ENCODE assay signal across 7 mouse cellular contexts in genomic region chr10:80155277-80155676, GRCm38 (mm10). TPM values are rescaled to one million over a fixed set of nuclear protein-coding genes. Genes with fewer than 3 reads are reported as not detected.
A peak's percentile ranks its signal among the peaks of the same experiment; 100 is the strongest.
DNase-seq lines count a peak whose midpoint lies in the region; ATAC-seq lines count a peak whose summit lies in the region.

No protein-coding gene starts in this region.

- no peaks in the 10 kb centered on the region for H3K9me3 ChIP-seq in embryonic facial prominence, embryonic 10.5 days
- no peaks in the 10 kb centered on the region for H3K9me3 ChIP-seq in hindbrain, embryonic 13.5 days
- H3K9me3 ChIP-seq in midbrain, embryonic 16.5 days (replicated peaks; ENCODE audit: control insufficient read depth, low read length, poor library complexity, severe bottlenecking), result no peaks in the 10 kb centered on the region

- peak overlapping the region; percentile 15; the same call in 1 of the 2 replicates for H3K27ac ChIP-seq in embryonic facial prominence, embryonic 10.5 days (replicated peaks)
- H3K27ac ChIP-seq in hindbrain, embryonic 13.5 days, result peak overlapping the region; percentile 100
- peak overlapping the region; percentile 24; the same call in 1 of the 2 replicates for H3K27ac ChIP-seq in midbrain, embryonic 16.5 days (ENCODE audit: low read length)

- no peak overlapping the region; the same call in 1 of the 2 replicates for H3K4me2 ChIP-seq in hindbrain, embryonic 13.5 days
- H3K4me2 ChIP-seq in midbrain, embryonic 16.5 days (ENCODE audit: low read length), result no peak overlapping the region

- peak; percentile 31 for DNase-seq in kidney, postnatal 10 days
- no peak for DNase-seq in kidney, postnatal 36 days
- no peak for DNase-seq in embryonic facial prominence, embryonic 10.5 days (ENCODE audit: low spot score)
- no peak for DNase-seq in adrenal gland, adult 2 months
- DNase-seq in layer of hippocampus, adult 11-12 months (ENCODE audit: low spot score), result no peak

- no peaks in the 10 kb centered on the region for H3K27me3 ChIP-seq in embryonic facial prominence, embryonic 10.5 days (replicated peaks; ENCODE audit: low read depth, poor library complexity, severe bottlenecking)
- H3K27me3 ChIP-seq in hindbrain, embryonic 13.5 days, result no peaks in the 10 kb centered on the region
- no peaks in the 10 kb centered on the region for H3K27me3 ChIP-seq in midbrain, embryonic 16.5 days (ENCODE audit: control insufficient read depth, insufficient read depth, low read depth, low read length)

- peak overlapping the region; percentile 99 for H3K4me3 ChIP-seq in embryonic facial prominence, embryonic 10.5 days
- no peak overlapping the region for H3K4me3 ChIP-seq in hindbrain, embryonic 13.5 days
- H3K4me3 ChIP-seq in midbrain, embryonic 16.5 days (ENCODE audit: low read depth, low read length), result no peak overlapping the region

- WGBS in embryonic facial prominence, embryonic 10.5 days, result 48% methylated on average over 1 of the region's 1 CpGs
- WGBS in hindbrain, embryonic 13.5 days, result 50% methylated on average over 1 of the region's 1 CpGs
- 50% methylated on average over 1 of the region's 1 CpGs for WGBS in midbrain, embryonic 16.5 days

- ATAC-seq in hindbrain, embryonic 13.5 days (ENCODE audit: low FRiP score), result no peak
- no peak for ATAC-seq in midbrain, embryonic 16.5 days

- peaks cover 84% of the 10 kb centered on the region for H3K36me3 ChIP-seq in embryonic facial prominence, embryonic 10.5 days (replicated peaks)
- peaks cover 66% of the 10 kb centered on the region for H3K36me3 ChIP-seq in hindbrain, embryonic 13.5 days
- H3K36me3 ChIP-seq in midbrain, embryonic 16.5 days (ENCODE audit: control insufficient read depth, insufficient read depth, low read length), result peaks cover 37% of the 10 kb centered on the region

- peak overlapping the region; percentile 100; the same call in 1 of the 2 replicates for H3K9ac ChIP-seq in hindbrain, embryonic 13.5 days
- H3K9ac ChIP-seq in midbrain, embryonic 16.5 days (ENCODE audit: low read depth, low read length), result no peak overlapping the region

- peaks cover 90% of the 10 kb centered on the region for H3K4me1 ChIP-seq in embryonic facial prominence, embryonic 10.5 days
- H3K4me1 ChIP-seq in hindbrain, embryonic 13.5 days (replicated peaks), result peaks cover 85% of the 10 kb centered on the region
- H3K4me1 ChIP-seq in midbrain, embryonic 16.5 days (ENCODE audit: control insufficient read depth, insufficient read depth, low read length), result peaks cover 38% of the 10 kb centered on the region

RNA-seq across cellular contexts. Expression of gene Midn, which starts 7.2 kb away (rescaled TPM):
- 22.2 TPM in 2 replicates for polyA plus RNA-seq in embryonic facial prominence, embryonic 10.5 days (2016; fragmentation: Nextera tagmentation; extraction: Ambion mirVana)
- 32.4 and 34.7 TPM in 2 replicates for polyA plus RNA-seq in hindbrain, embryonic 13.5 days (2015; fragmentation: Nextera tagmentation; extraction: Ambion mirVana)
- polyA plus RNA-seq in midbrain, embryonic 16.5 days (2015; fragmentation: Nextera tagmentation; extraction: Ambion mirVana), result 15.5 and 21.1 TPM in 2 replicates
- 100 to 1,000 TPM in 1 of 2 experiments, 10 to 100 TPM in 1; 75.8 to 115 TPM for total RNA-seq in adrenal gland, adult 2 months (2021)
- polyA plus RNA-seq in adrenal gland, adult 2 months (2012; rRNA removed), result 233 and 269 TPM in 2 replicates

RNA-seq across cellular contexts. Expression of gene Cirbp, which starts 10.5 kb away (rescaled TPM):
- 93.2 and 110 TPM in 2 replicates for polyA plus RNA-seq in embryonic facial prominence, embryonic 10.5 days (2016; fragmentation: Nextera tagmentation; extraction: Ambion mirVana)
- 364 and 409 TPM in 2 replicates for polyA plus RNA-seq in hindbrain, embryonic 13.5 days (2015; fragmentation: Nextera tagmentation; extraction: Ambion mirVana)
- 380 and 398 TPM in 2 replicates for polyA plus RNA-seq in midbrain, embryonic 16.5 days (2015; fragmentation: Nextera tagmentation; extraction: Ambion mirVana)
- 10 to 100 TPM; 30.6 to 77.0 TPM for total RNA-seq in adrenal gland, adult 2 months (2021)
- polyA plus RNA-seq in adrenal gland, adult 2 months (2012; rRNA removed), result 108 and 152 TPM in 2 replicates

RNA-seq across cellular contexts. Expression of gene Cbarp, which starts 14.6 kb away (rescaled TPM):
- polyA plus RNA-seq in embryonic facial prominence, embryonic 10.5 days (2016; fragmentation: Nextera tagmentation; extraction: Ambion mirVana), result 4.9 and 8.5 TPM in 2 replicates
- 57.4 and 59.2 TPM in 2 replicates for polyA plus RNA-seq in hindbrain, embryonic 13.5 days (2015; fragmentation: Nextera tagmentation; extraction: Ambion mirVana)
- polyA plus RNA-seq in midbrain, embryonic 16.5 days (2015; fragmentation: Nextera tagmentation; extraction: Ambion mirVana), result 70.3 and 81.6 TPM in 2 replicates
- 100 to 1,000 TPM in 1 of 2 experiments, 10 to 100 TPM in 1; 74.5 to 118 TPM for total RNA-seq in adrenal gland, adult 2 months (2021)
- 84.3 and 84.6 TPM in 2 replicates for polyA plus RNA-seq in adrenal gland, adult 2 months (2012; rRNA removed)

RNA-seq across cellular contexts. Expression of gene Atp5d, which starts 16.8 kb away (rescaled TPM):
- 491 and 493 TPM in 2 replicates for polyA plus RNA-seq in embryonic facial prominence, embryonic 10.5 days (2016; fragmentation: Nextera tagmentation; extraction: Ambion mirVana)
- polyA plus RNA-seq in hindbrain, embryonic 13.5 days (2015; fragmentation: Nextera tagmentation; extraction: Ambion mirVana), result 434 and 449 TPM in 2 replicates
- polyA plus RNA-seq in midbrain, embryonic 16.5 days (2015; fragmentation: Nextera tagmentation; extraction: Ambion mirVana), result 433 and 454 TPM in 2 replicates
- 100 to 1,000 TPM; 654 to 778 TPM for total RNA-seq in adrenal gland, adult 2 months (2021)
- polyA plus RNA-seq in adrenal gland, adult 2 months (2012; rRNA removed), result 5,895 and 6,727 TPM in 2 replicates

RNA-seq across cellular contexts. Expression of gene 1600002K03Rik, which starts 17.5 kb away (rescaled TPM):
- 10.8 and 12.0 TPM in 2 replicates for polyA plus RNA-seq in embryonic facial prominence, embryonic 10.5 days (2016; fragmentation: Nextera tagmentation; extraction: Ambion mirVana)
- 11.9 and 14.1 TPM in 2 replicates for polyA plus RNA-seq in hindbrain, embryonic 13.5 days (2015; fragmentation: Nextera tagmentation; extraction: Ambion mirVana)
- polyA plus RNA-seq in midbrain, embryonic 16.5 days (2015; fragmentation: Nextera tagmentation; extraction: Ambion mirVana), result 11.0 and 11.4 TPM in 2 replicates
- 10 to 100 TPM; 14.0 to 21.7 TPM for total RNA-seq in adrenal gland, adult 2 months (2021)
- polyA plus RNA-seq in adrenal gland, adult 2 months (2012; rRNA removed), result 25.9 and 34.5 TPM in 2 replicates

Comparison
In these comparisons a context has a peak if more than half of its experiments do, and no peak if none do; other contexts are left out.
1. H3K27ac ChIP-seq: peak in every context shown above with its lines; median percentile 100 in hindbrain, embryonic 13.5 days; 24 in midbrain, embryonic 16.5 days; 15 in embryonic facial prominence, embryonic 10.5 days.